Mouse (Mus musculus): ENCODE measurements around the gene Vmn2r80. TPM values are rescaled to one million over a fixed set of nuclear protein-coding genes. Genes with fewer than 3 reads are reported as not detected.

Vmn2r80 gene
- polyA plus RNA-seq (2017; shearing (Covaris generic)): not detected

GRCm38 (mm10) chr10:79148469-79148868 is at the start of gene Vmn2r80:
Gene Vmn2r80 (plus strand): TSS chr10:79148769.

Other genes starting within 250 kb of the Vmn2r80 start
- gene Olfr1354, start 235.6 kb upstream of the Vmn2r80 start, polyA plus RNA-seq (2017; shearing (Covaris generic)): not detected
- gene Olfr8, start 198.1 kb upstream of the Vmn2r80 start, polyA plus RNA-seq (2017; shearing (Covaris generic)): not detected
- gene Olfr1353, start 185.5 kb upstream of the Vmn2r80 start, polyA plus RNA-seq (2017; shearing (Covaris generic)): not detected
- not detected for gene Olfr1352, start 167.7 kb upstream of the Vmn2r80 start, polyA plus RNA-seq (2017; shearing (Covaris generic))
- gene Olfr1351, start 136.3 kb upstream of the Vmn2r80 start, polyA plus RNA-seq (2017; shearing (Covaris generic)): not detected
- not detected for gene Olfr57, start 120.0 kb upstream of the Vmn2r80 start, polyA plus RNA-seq (2017; shearing (Covaris generic))
- 33.9 TPM for gene 2610008E11Rik, start 51.2 kb upstream of the Vmn2r80 start, polyA plus RNA-seq (2017; shearing (Covaris generic))
- gene Vmn2r81, start 98.9 kb downstream of the Vmn2r80 start, polyA plus RNA-seq (2017; shearing (Covaris generic)): not detected
- not detected for gene Vmn2r82, start 207.8 kb downstream of the Vmn2r80 start, polyA plus RNA-seq (2017; shearing (Covaris generic))